Mouse (Mus musculus) midbrain, embryonic 12.5 days (tissue): ENCODE results near the gene Cyba. TPM values are rescaled to one million over a fixed set of nuclear protein-coding genes. Genes with fewer than 3 reads are reported as not detected.

Experiments used
- ATAC-seq: fragments of 200-750 bp; cut with Nextera tagmentation; 2 replicates; pipeline ENCODE4 v1.8.0; 2017; ENCODE audit warnings: low read depth, moderate TSS enrichment, moderate library complexity; ENCODE audit not compliant: low FRiP score
- H3K27ac ChIP-seq: fragments of 300-500 bp; sonication (generic); replicated peaks from 2 replicates; pipeline ENCODE4 v1.5.1; 2016; ENCODE audit warnings: mild to moderate bottlenecking
- H3K27me3 ChIP-seq: fragments of 300-500 bp; sonication (generic); 2 replicates; pipeline ENCODE4 v1.6.1; 2016; ENCODE audit warnings: mild to moderate bottlenecking
- H3K36me3 ChIP-seq: fragments of 300-500 bp; sonication (generic); 2 replicates; pipeline ENCODE4 v1.6.1; 2016
- H3K4me1 ChIP-seq: fragments of 300-500 bp; sonication (generic); 2 replicates; pipeline ENCODE4 v1.6.1; 2016
- H3K4me2 ChIP-seq: fragments of 300-500 bp; sonication (generic); replicated peaks from 2 replicates; pipeline ENCODE4 v1.6.1; 2016; ENCODE audit warnings: mild to moderate bottlenecking, moderate library complexity
- H3K4me3 ChIP-seq: fragments of 300-500 bp; sonication (generic); 2 replicates; pipeline ENCODE4 v1.5.1; 2016; ENCODE audit warnings: mild to moderate bottlenecking
- H3K9ac ChIP-seq: fragments of 300-500 bp; sonication (generic); replicated peaks from 2 replicates; pipeline ENCODE4 v1.6.1; 2016; ENCODE audit warnings: mild to moderate bottlenecking, moderate library complexity
- H3K9me3 ChIP-seq: fragments of 300-500 bp; sonication (generic); 2 replicates; pipeline ENCODE4 v1.6.1; 2016; ENCODE audit warnings: mild to moderate bottlenecking
- WGBS: fragments of 180-500 bp; shearing (Covaris S2); methylation state at CpG from one replicate; pipeline ENCODE4 v1.1.7; 2016; 5-methylcytosine and 5-hydroxymethylcytosine counted together
- polyA plus RNA-seq: library from polyadenylated mRNA; unstranded; fragments of >200 nt; fragmentation: Nextera tagmentation; extraction: Ambion mirVana; gene quantifications from 2 replicates; pipeline ENCODE4 v1.2.1, GENCODE M21; 2016

Cyba gene
- polyA plus RNA-seq, result 58.2 and 63.7 TPM in 2 replicates

GRCm38 (mm10) chr8:122432443-122433268 lies at the start of gene Cyba:
TSS of gene Cyba (minus strand) at chr8:122432930.
- Histone ChIP-seq H3K4me3 (peak within 1 kb of the TSS; percentile 41), H3K4me1 (peaks cover 16% of the 10 kb centered on the region), H3K9me3 (no peaks in the 10 kb centered on the region), H3K4me2 (peak within 1 kb of the TSS; percentile 65), H3K9ac (peak within 1 kb of the TSS; percentile 60), H3K27me3 (peaks cover 9% of the 10 kb centered on the region), H3K36me3 (peaks cover 40% of the 10 kb centered on the region), H3K27ac (no peak within 1 kb of the TSS)
- 6% methylated on average over 45 of the region's 45 CpGs for WGBS
- ATAC-seq, result peak; percentile 81

DNA sequence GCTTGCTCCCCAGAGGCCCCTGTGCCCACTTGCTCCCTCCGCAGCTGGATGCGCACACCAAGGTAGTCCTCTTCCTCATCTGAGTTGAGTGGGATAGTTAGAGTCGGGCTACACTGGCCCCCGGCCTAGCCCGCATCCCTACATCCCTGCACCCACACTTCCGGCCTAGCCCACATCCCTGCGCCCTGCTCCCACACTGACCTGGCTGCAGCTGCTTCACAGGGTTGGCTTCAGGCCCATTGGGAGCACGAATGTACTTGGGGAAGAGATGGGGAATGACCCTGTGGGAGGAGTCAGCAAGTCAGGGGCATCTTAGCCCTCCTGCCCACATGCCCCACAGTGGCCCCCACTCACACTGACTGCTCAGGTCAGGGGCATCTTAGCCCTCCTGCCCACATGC lies 49.7 kb upstream of the Cyba start:
- H3K36me3 ChIP-seq, result peaks cover 73% of the 10 kb centered on the region
- WGBS, result 98% methylated on average over 8 of the region's 8 CpGs

GRCm38 (mm10) chr8:122475580-122476320 lies 43.0 kb upstream of the Cyba start, which contains the start of the genes Rnf166 and Ctu2:
TSS of gene Rnf166 (minus strand) at chr8:122476064.
TSS of gene Ctu2 (plus strand) at chr8:122476143.
- Histone ChIP-seq H3K4me2 (peak within 1 kb of the TSS; percentile 94), H3K27me3 (no peaks in the 10 kb centered on the region), H3K36me3 (peaks cover 49% of the 10 kb centered on the region), H3K9ac (peak within 1 kb of the TSS; percentile 96), H3K9me3 (no peaks in the 10 kb centered on the region), H3K4me3 (peak within 1 kb of the TSS; percentile 99), H3K27ac (peak within 1 kb of the TSS; percentile 75), H3K4me1 (peaks cover 21% of the 10 kb centered on the region)
- under 1% methylated on average over 102 of the region's 103 CpGs for WGBS
- peak; percentile 95 for ATAC-seq

More for the DNA sequence above, 49.7 kb upstream of the Cyba start:
- Histone ChIP-seq H3K27ac (no peak overlapping the region), H3K27me3 (no peaks in the 10 kb centered on the region), H3K4me3 (no peak overlapping the region), H3K4me2 (no peak overlapping the region), H3K9me3 (no peaks in the 10 kb centered on the region), H3K9ac (no peak overlapping the region), H3K4me1 (peaks cover 1% of the 10 kb centered on the region)
- ATAC-seq, result no peak

GRCm38 (mm10) chr8:122474951-122475560 lies 42.3 kb upstream of the Cyba start:
- peak overlapping the region; percentile 96 for H3K9ac ChIP-seq
- H3K4me2 ChIP-seq, result peak overlapping the region; percentile 94
- no peaks in the 10 kb centered on the region for H3K9me3 ChIP-seq
- H3K36me3 ChIP-seq, result peaks cover 45% of the 10 kb centered on the region
- peak overlapping the region; percentile 75 for H3K27ac ChIP-seq
- H3K4me3 ChIP-seq, result peak overlapping the region; percentile 99
- no peaks in the 10 kb centered on the region for H3K27me3 ChIP-seq
- ATAC-seq, result 0 out of 2 replicates have a peak, but pooled peaks have one; percentile 9
- 14% methylated on average over 16 of the region's 16 CpGs for WGBS
- H3K4me1 ChIP-seq, result peaks cover 21% of the 10 kb centered on the region

DNA sequence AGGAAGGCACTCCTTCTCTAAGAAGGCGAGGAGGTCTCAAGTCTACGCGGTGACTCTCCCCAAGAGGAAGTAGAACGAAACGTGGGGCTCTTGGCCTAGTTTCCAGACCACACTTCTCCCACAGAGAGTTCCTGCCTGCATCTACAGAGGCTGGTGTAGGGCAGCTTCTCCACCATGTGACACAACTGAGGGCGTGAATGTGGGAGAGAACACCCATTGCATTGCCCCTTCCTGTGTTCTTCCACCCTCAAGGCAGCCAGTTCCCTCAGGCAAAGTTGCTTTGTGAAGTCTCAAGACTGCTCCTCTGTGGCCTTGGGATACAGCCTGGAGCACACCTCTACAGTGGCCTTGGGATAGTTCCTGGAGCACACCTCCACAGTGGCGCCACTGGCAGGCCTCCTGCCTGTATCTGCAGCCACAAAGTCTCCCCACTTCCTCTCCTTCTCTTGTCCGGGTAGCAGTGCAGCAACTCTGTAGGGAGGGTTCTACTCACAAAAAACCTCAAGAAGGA lies 41.2 kb upstream of the Cyba start:
- Histone ChIP-seq H3K36me3 (peaks cover 44% of the 10 kb centered on the region), H3K4me2 (no peak overlapping the region), H3K9me3 (no peaks in the 10 kb centered on the region), H3K4me1 (peaks cover 21% of the 10 kb centered on the region), H3K27ac (no peak overlapping the region), H3K27me3 (no peaks in the 10 kb centered on the region), H3K4me3 (no peak overlapping the region), H3K9ac (no peak overlapping the region)
- no peak for ATAC-seq
- WGBS, result 94% methylated on average over 8 of the region's 8 CpGs

DNA sequence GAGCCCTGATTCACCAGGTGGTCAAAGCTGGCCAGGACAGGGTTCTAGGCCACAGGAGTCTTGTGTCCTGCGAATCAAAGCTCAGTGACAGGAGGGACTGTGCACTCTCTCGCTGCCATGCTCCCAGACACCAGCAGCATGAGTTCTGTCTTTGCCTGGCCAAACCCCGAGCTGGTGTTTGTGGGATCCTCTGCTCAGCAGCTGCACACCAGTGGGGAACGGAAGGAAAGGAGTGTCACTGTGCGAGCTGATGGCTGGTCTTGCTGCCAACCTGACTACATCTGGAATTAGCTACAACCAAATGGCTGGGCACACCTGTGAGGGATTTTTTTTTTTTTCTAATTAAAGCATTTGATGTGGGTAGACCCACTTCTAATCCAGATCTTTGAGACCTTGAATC lies 38.0 kb upstream of the Cyba start:
- no peak overlapping the region for H3K27ac ChIP-seq
- no peaks in the 10 kb centered on the region for H3K27me3 ChIP-seq
- H3K4me1 ChIP-seq, result peaks cover 9% of the 10 kb centered on the region
- 91% methylated on average over 5 of the region's 5 CpGs for WGBS
- H3K9me3 ChIP-seq, result no peaks in the 10 kb centered on the region
- H3K36me3 ChIP-seq, result peaks cover 63% of the 10 kb centered on the region
- no peak overlapping the region for H3K4me2 ChIP-seq
- H3K4me3 ChIP-seq, result no peak overlapping the region
- ATAC-seq, result no peak
- H3K9ac ChIP-seq, result no peak overlapping the region

DNA sequence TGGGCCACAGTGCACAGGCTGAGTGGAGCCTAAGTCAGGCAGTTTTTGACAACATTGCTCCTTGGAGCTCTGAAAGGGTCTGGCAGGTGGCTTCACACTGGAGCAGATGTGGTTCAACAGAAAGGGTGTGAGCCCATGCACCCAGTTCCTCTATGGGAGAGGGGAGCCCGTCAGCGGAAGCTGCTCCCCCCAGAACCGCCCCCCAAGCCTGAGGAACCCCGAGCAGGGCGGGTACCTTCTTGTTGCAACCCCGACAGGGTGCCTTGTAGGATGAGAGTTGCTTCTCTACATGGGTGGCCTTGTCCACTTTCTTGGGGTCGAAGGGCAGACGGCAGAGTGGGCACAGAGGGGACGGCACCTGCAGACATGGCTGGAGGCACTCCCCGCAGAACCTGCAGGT lies 37.2 kb upstream of the Cyba start:
- 88% methylated on average over 10 of the region's 10 CpGs for WGBS
- no peak overlapping the region for H3K27ac ChIP-seq

GRCm38 (mm10) chr8:122469407-122469806 lies 36.7 kb upstream of the Cyba start:
- Histone ChIP-seq H3K4me3 (no peak overlapping the region), H3K4me2 (no peak overlapping the region), H3K9ac (no peak overlapping the region), H3K36me3 (peaks cover 65% of the 10 kb centered on the region), H3K27me3 (no peaks in the 10 kb centered on the region), H3K4me1 (0 out of 2 replicates have a peak, but pooled peaks cover 1% of the 10 kb centered on the region), H3K9me3 (no peaks in the 10 kb centered on the region), H3K27ac (no peak overlapping the region)
- no peak for ATAC-seq
- WGBS, result 81% methylated on average over 6 of the region's 6 CpGs

More for the DNA sequence above, 37.2 kb upstream of the Cyba start:
- Histone ChIP-seq H3K4me1 (peaks cover 6% of the 10 kb centered on the region), H3K27me3 (no peaks in the 10 kb centered on the region), H3K9me3 (no peaks in the 10 kb centered on the region), H3K36me3 (peaks cover 65% of the 10 kb centered on the region), H3K4me3 (no peak overlapping the region), H3K4me2 (no peak overlapping the region), H3K9ac (no peak overlapping the region)
- no peak for ATAC-seq

DNA sequence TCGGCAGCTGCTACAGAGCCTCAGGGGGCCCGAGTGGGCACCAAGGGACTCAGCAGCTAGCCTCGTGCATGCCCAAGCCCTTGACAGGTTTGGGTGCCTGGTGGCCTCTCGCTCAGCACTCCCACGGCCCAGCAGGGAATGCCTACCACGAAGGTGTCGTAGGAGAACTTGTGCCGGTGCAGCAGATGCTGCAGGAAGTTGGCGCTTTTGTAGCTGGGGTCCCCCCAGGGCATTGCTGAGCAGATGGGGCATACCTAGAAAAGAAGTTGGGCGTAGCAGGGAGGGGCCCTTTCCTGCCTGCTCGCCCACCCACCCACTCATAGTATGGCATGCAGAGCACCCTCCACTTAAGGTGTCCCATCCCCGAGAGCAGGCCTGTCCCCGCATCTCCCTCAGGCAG lies 35.1 kb upstream of the Cyba start:
- H3K4me3 ChIP-seq, result no peak overlapping the region
- peaks cover 54% of the 10 kb centered on the region for H3K36me3 ChIP-seq
- no peaks in the 10 kb centered on the region for H3K9me3 ChIP-seq
- 94% methylated on average over 13 of the region's 13 CpGs for WGBS
- ATAC-seq, result no peak
- H3K4me2 ChIP-seq, result no peak overlapping the region
- no peak overlapping the region for H3K27ac ChIP-seq
- H3K27me3 ChIP-seq, result peaks cover 4% of the 10 kb centered on the region
- no peak overlapping the region for H3K9ac ChIP-seq
- H3K4me1 ChIP-seq, result no peaks in the 10 kb centered on the region

GRCm38 (mm10) chr8:122464985-122465384 lies 32.3 kb upstream of the Cyba start:
- H3K27ac ChIP-seq, result no peak overlapping the region
- WGBS, result 73% methylated on average over 7 of the region's 7 CpGs
- no peak overlapping the region for H3K9ac ChIP-seq
- H3K36me3 ChIP-seq, result peaks cover 44% of the 10 kb centered on the region
- no peaks in the 10 kb centered on the region for H3K9me3 ChIP-seq
- peaks cover 10% of the 10 kb centered on the region for H3K4me1 ChIP-seq
- peaks cover 33% of the 10 kb centered on the region for H3K27me3 ChIP-seq
- no peak overlapping the region for H3K4me3 ChIP-seq
- ATAC-seq, result no peak
- no peak overlapping the region for H3K4me2 ChIP-seq

- Histone ChIP-seq H3K27me3 (peaks cover 43% of the 10 kb centered on the region), H3K9ac (no peak overlapping the region), H3K36me3 (peaks cover 34% of the 10 kb centered on the region), H3K4me3 (no peak overlapping the region), H3K9me3 (no peaks in the 10 kb centered on the region), H3K4me2 (no peak overlapping the region), H3K27ac (no peak overlapping the region), H3K4me1 (peaks cover 11% of the 10 kb centered on the region)
- no peak for ATAC-seq
- 69% methylated on average over 12 of the region's 12 CpGs for WGBS
Measured at GRCm38 (mm10) chr8:122463651-122464640, 31.2 kb upstream of the Cyba start.
